Mouse (Mus musculus) CD4-positive naive resting alpha-beta T cell, adult 76 days (primary cell): ENCODE data around the gene Olfr284. TPM values are rescaled to one million over a fixed set of nuclear protein-coding genes. Genes with fewer than 3 reads are reported as not detected.

ENCODE experiments used
- total RNA-seq: library from RNA; stranded (reverse); gene quantifications from one replicate; pipeline ENCODE4 v1.2.4, GENCODE M21; 2023

Olfr284 gene
- not detected for total RNA-seq

DNA sequence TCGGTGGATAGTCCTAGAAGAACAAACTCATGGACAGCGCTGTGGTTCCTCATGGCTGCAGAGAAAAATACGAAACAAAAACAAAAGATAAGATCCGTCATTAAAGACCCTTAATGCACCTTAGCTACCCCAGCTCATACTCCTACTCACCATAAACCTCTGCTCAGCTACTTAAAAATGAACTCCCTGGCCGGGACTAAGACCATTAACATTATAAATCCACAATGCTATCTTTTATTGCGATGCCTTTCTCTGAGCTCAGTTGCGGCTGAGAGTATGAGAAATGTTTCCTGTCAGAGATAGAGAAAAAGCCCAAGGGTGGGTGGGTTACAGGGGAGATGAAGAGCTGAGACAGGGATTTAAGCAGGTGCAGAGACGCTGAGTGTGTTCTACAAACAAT is at the start of gene Olfr284:
TSS of gene Olfr284 (minus strand) at position 101 of the 400 bp plus-strand sequence.

DNA sequence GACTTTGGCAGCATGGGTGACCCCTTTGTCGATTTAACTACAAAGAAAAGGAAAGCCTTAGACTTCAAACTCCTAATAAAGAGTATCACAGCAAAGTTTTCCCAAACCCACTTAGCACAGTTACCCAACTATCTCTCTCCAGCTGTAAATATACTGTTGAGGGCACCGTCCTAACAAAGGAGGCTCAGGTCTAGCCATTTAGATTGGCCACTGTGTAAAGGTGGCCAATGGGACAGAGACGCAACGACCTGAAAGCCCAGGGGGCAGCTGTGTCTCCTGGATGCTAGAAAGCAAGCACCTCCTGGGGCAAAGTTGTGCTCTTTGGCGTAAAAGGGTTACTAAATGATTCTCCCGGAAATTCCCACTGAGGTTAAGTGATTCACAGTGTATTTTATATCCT is 40.1 kb upstream of the Olfr284 start, which contains the start of gene Olfr283:
TSS of gene Olfr283 (minus strand) at position 101 of the 400 bp plus-strand sequence.

DNA sequence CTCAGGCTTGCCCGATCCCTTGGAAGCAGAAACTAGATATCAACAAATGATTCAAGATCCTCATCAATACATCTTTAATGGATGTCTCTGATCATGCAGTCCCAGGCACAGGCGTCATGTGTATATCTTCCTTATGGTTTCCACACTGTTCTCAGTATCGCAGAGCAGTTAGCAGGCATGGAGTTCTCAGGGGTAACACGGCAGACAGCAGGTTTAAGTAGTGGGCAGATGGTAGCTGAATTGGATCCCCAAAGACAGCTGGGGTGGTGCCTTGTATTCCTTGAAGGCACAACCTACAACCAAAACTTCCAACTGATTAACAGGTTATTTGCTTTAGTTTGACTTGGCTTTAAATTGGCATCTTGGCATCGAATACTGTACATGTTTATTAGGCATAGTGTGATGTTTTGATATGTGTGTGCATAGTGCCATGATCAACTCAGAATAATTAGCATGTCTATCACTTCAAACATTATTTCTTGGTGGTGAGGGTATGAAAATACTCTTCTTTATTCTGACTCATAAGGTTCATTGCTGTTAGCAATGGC is 23.5 kb downstream of the Olfr284 start, which contains the start of gene Olfr285:
TSS of gene Olfr285 (minus strand) at position 177 of the 548 bp plus-strand sequence.

DNA sequence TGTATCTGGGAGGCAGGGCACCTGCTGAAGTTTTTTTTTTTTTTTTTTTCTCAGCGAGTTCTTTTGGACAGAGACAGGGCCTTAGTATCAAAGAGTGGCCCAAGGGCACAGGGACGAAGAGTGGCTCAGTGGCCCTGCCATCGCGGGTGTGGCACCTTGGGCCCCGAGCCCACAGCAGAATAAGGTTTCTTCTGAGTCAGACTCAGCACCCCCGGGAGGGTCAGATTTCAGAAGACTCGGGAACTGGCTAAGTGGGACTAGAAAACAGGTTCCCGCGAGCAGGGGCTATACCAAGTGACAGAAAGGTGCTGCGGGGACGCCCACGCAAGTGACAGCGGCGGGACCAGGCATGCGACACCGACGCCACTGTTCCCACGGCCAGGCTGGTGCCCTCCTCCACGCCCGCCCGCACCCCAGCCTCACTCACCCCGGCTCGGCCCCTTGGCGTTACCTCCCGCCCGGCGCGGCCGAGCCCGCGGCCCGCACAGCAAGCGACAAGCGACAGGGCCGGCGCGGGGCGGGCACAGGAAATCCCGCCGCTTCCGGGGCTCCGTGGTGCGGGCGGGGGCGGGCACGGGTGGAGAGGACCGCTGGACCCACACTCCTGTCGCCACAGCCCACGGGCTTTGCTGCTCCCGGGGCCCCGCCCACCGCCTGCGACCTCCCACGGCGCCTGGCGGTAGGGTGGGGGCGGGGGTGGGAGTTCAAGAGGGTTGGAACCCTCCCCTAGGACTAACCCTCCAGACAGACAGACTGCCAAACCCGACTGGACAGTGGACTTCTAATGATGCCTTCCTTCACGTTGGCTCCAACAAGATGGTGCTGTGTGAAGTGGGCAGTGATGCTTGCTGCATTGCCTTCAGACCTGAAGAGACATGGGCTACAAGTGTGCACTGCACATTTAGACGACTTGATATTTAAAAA is 44.9 kb downstream of the Olfr284 start, which contains the start of gene Zfp641:
TSS of gene Zfp641 (minus strand) at position 534 of the 924 bp plus-strand sequence.

Other genes with a start within 250 kb of the Olfr284 start
- gene Pfkm, start 248.4 kb downstream of the Olfr284 start, total RNA-seq, result 8.7 TPM
- 51.6 TPM for gene Senp1, start 247.2 kb downstream of the Olfr284 start, total RNA-seq
- gene Asb8, start 175.4 kb downstream of the Olfr284 start, total RNA-seq, result 14.3 TPM
- gene Ccdc184, start 173.8 kb downstream of the Olfr284 start, total RNA-seq, result not detected
- not detected for gene Olfr288, start 145.4 kb downstream of the Olfr284 start, total RNA-seq
- gene Gm44579, start 120.0 kb downstream of the Olfr284 start, total RNA-seq, result not detected
- gene Olfr287, start 119.9 kb downstream of the Olfr284 start, total RNA-seq, result not detected
- not detected for gene Olfr286, start 106.5 kb downstream of the Olfr284 start, total RNA-seq
- not detected for gene H1fnt, start 83.7 kb downstream of the Olfr284 start, total RNA-seq
- not detected for gene Zfp641, start 44.8 kb downstream of the Olfr284 start, total RNA-seq
- not detected for gene Olfr285, start 23.6 kb downstream of the Olfr284 start, total RNA-seq
- gene Olfr283, start 40.0 kb upstream of the Olfr284 start, total RNA-seq, result not detected
- gene Olfr282, start 90.2 kb upstream of the Olfr284 start, total RNA-seq, result not detected
- not detected for gene Olfr281, start 111.6 kb upstream of the Olfr284 start, total RNA-seq
- gene OR5BS1P, start 128.9 kb upstream of the Olfr284 start, total RNA-seq, result not detected
- gene Lalba, start 141.7 kb upstream of the Olfr284 start, total RNA-seq, result not detected
- gene Olfr279, start 151.4 kb upstream of the Olfr284 start, total RNA-seq, result not detected
- gene Kansl2, start 193.3 kb upstream of the Olfr284 start, total RNA-seq, result 49.4 TPM
- 167 TPM for gene Ccnt1, start 229.9 kb upstream of the Olfr284 start, total RNA-seq
- gene 4930415O20Rik, start 230.0 kb upstream of the Olfr284 start, total RNA-seq, result not detected